Mouse (Mus musculus) lung, postnatal 0 days (tissue): ENCODE data around the gene Gm9887. TPM values are rescaled to one million over a fixed set of nuclear protein-coding genes. Genes with fewer than 3 reads are reported as not detected.
"Not testable (repeated sequence)": the region's sequence is repeated elsewhere in the genome, so short reads cannot be mapped to it uniquely, and the experiment has no call there.

Experiments used
- ATAC-seq: fragments of 200-750 bp; cut with Nextera tagmentation; 2 replicates; pipeline ENCODE4 v1.8.0; 2017; ENCODE audit warnings: moderate library complexity
- DNase-seq: peaks from one replicate; pipeline ENCODE4 v3.0.0-alpha.2; 2016; ENCODE audit warnings: low spot score
- H3K27ac ChIP-seq: fragments of 300-500 bp; sonication (generic); 2 replicates; pipeline ENCODE4 v1.5.1; 2014; ENCODE audit warnings: antibody characterized with exemption, mild to moderate bottlenecking, low read length, mixed read lengths
- H3K27me3 ChIP-seq: fragments of 300-500 bp; sonication (generic); replicated peaks from 2 replicates; pipeline ENCODE4 v1.6.1; 2014; ENCODE audit warnings: low read length, mixed read lengths; ENCODE audit not compliant: insufficient read depth
- H3K36me3 ChIP-seq: fragments of 300-500 bp; sonication (generic); 2 replicates; pipeline ENCODE4 v1.6.1; 2014; ENCODE audit warnings: low read length, mixed read lengths; ENCODE audit not compliant: insufficient read depth
- H3K4me1 ChIP-seq: fragments of 300-500 bp; sonication (generic); 2 replicates; pipeline ENCODE4 v1.6.1; 2014; ENCODE audit warnings: antibody characterized with exemption, low read depth, low read length, mixed read lengths; ENCODE audit not compliant: insufficient read depth
- H3K4me2 ChIP-seq: fragments of 300-500 bp; sonication (generic); replicated peaks from 2 replicates; pipeline ENCODE4 v1.6.1; 2014; ENCODE audit warnings: low read depth, mild to moderate bottlenecking, low read length, moderate library complexity, mixed read lengths
- H3K4me3 ChIP-seq: fragments of 300-500 bp; sonication (generic); 2 replicates; pipeline ENCODE4 v1.5.1; 2014; ENCODE audit warnings: low read depth, low read length
- H3K9ac ChIP-seq: fragments of 300-500 bp; sonication (generic); replicated peaks from 2 replicates; pipeline ENCODE4 v1.6.1; 2014; ENCODE audit warnings: low read depth, mild to moderate bottlenecking
- H3K9me3 ChIP-seq: fragments of 300-500 bp; sonication (generic); 2 replicates; pipeline ENCODE4 v1.6.1; 2016; ENCODE audit warnings: low read length, mixed read lengths
- CTCF ChIP-seq: IDR thresholded peaks from 2 replicates; pipeline ENCODE4 v1.5.1; 2016; ENCODE audit warnings: antibody characterized with exemption, mild to moderate bottlenecking
- EP300 ChIP-seq: IDR thresholded peaks from 2 replicates; pipeline ENCODE4 v1.6.1; 2016; ENCODE audit warnings: antibody characterized with exemption, mild to moderate bottlenecking, control low read depth
- WGBS: fragments of 180-500 bp; shearing (Covaris S2); extraction: QIAGEN DNeasy Blood & Tissue Kit; methylation state at CpG from one replicate; pipeline ENCODE4 v1.1.7; 2014; 5-methylcytosine and 5-hydroxymethylcytosine counted together
- polyA plus RNA-seq: library from polyadenylated mRNA; unstranded; fragments of >200 nt; fragmentation: Nextera tagmentation; extraction: Ambion mirVana; gene quantifications from 2 replicates; pipeline ENCODE4 v1.2.1, GENCODE M21; 2015

Gene Gm9887
- polyA plus RNA-seq, 1 experiment from 2014 or later, result 3.2 TPM

- peak overlapping the region; percentile 81 for H3K4me2 ChIP-seq
- peak overlapping the region; percentile 100 for H3K4me3 ChIP-seq
- DNase-seq, result peak; percentile 92
- peak; percentile 55 for TF ChIP-seq CTCF
- peak; percentile 55 for TF ChIP-seq EP300
- H3K9ac ChIP-seq, result peak overlapping the region; percentile 99
- peak; percentile 79 for ATAC-seq
- WGBS, result under 1% methylated on average over 24 of the region's 24 CpGs
- peak overlapping the region; percentile 99 for H3K27ac ChIP-seq
- no peaks in the 10 kb centered on the region for H3K27me3 ChIP-seq
- H3K9me3 ChIP-seq, result no peaks in the 10 kb centered on the region
- H3K4me1 ChIP-seq, result no peaks in the 10 kb centered on the region; the same call in 1 of the 2 replicates
- H3K36me3 ChIP-seq, result no peaks in the 10 kb centered on the region
Measured at GRCm38 (mm10) chr12:69371421-69371853, 821 bp downstream of the Gm9887 start.

DNA sequence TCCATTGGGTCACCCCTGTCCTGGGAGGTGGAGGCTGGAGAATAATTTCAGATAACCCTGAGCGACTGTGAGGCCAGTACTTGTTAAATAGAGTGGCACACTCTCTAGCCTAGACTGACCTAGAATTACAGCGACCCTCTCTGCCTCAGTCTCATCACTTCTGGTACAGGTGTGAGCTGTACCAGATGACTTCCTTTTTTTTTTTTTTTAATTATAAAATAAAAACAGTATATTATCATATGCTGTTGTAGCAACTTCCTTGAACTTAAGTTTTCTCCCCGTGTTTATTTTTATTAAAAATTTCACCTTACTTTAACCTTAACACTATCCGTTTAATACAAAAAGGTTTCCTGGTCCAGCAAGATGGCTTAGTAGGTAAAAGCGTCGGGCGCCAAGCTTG is 1.3 kb downstream of the Gm9887 start:
- no peaks in the 10 kb centered on the region; the same call in 1 of the 2 replicates for H3K4me1 ChIP-seq
- TF ChIP-seq CTCF (no peak), EP300 (no peak)
- peak overlapping the region; percentile 81 for H3K4me2 ChIP-seq
- 8% methylated on average over 7 of the region's 7 CpGs for WGBS
- H3K4me3 ChIP-seq, result peak overlapping the region; percentile 100
- H3K27me3 ChIP-seq, result no peaks in the 10 kb centered on the region
- H3K27ac ChIP-seq, result peak overlapping the region; percentile 99
- DNase-seq, result no peak
- peak overlapping the region; percentile 99 for H3K9ac ChIP-seq
- H3K9me3 ChIP-seq, result no peaks in the 10 kb centered on the region
- ATAC-seq, result no peak
- no peaks in the 10 kb centered on the region for H3K36me3 ChIP-seq

DNA sequence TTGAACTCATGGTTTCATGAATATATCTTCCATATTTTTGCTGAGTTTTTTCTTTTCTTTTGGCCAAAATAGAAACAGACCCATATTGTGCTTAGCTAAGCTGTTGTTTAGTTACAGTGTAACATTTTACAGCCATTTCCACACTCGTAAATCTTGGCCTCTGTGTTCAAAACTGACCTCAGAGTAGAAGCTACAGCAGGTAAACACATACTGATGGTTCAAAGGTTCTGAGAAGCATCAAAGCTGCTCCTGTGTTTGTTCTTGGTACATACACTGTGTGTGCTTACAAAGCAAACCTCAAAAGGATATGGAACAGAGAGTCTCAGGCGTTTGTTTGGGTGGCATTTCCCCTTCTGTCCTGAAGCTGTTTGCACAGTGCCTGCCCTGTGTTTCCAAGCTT is 4.7 kb downstream of the Gm9887 start:
- 38% methylated on average over 2 of the region's 2 CpGs for WGBS
- Histone ChIP-seq H3K27ac (no peak overlapping the region), H3K27me3 (no peaks in the 10 kb centered on the region)

DNA sequence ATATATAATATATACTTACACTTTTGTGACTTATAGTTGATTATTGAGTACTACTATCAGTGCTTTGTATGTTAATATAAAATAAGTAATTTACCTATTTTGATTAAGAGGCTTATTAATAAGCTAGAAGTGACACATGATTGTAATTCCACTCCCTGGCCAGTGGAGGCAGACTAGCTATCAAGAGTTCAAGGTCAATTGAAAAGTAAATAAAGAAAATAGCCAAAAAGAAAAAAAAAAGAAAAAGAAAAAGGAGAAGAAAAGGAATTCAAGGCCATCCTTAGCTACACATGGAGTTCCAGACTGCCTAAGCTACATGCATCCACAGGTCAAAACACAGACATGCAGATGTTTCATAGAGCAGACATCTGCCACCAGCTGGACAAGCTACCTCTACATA is 5.8 kb downstream of the Gm9887 start:
- Histone ChIP-seq H3K9ac (no peak overlapping the region), H3K4me1 (0 out of 2 replicates have a peak, but pooled peaks cover 5% of the 10 kb centered on the region), H3K4me2 (no peak overlapping the region), H3K4me3 (no peak overlapping the region), H3K27ac (no peak overlapping the region), H3K36me3 (no peaks in the 10 kb centered on the region), H3K27me3 (no peaks in the 10 kb centered on the region), H3K9me3 (no peaks in the 10 kb centered on the region)
- TF ChIP-seq CTCF, result peak; percentile 50; the same call in 1 of the 2 replicates
- TF ChIP-seq EP300, result no peak
- DNase-seq (peak; percentile 55), ATAC-seq (no peak)

More for the DNA sequence above, 4.7 kb downstream of the Gm9887 start:
- H3K4me3 ChIP-seq, result no peak overlapping the region
- H3K36me3 ChIP-seq, result no peaks in the 10 kb centered on the region
- TF ChIP-seq EP300 (no peak), CTCF (no peak)
- H3K4me2 ChIP-seq, result no peak overlapping the region
- DNase-seq (no peak), ATAC-seq (no peak)
- no peaks in the 10 kb centered on the region for H3K9me3 ChIP-seq
- no peaks in the 10 kb centered on the region for H3K4me1 ChIP-seq
- H3K9ac ChIP-seq, result no peak overlapping the region

- Histone ChIP-seq H3K4me3 (no peak overlapping the region), H3K9ac (no peak overlapping the region), H3K27me3 (no peaks in the 10 kb centered on the region), H3K4me1 (0 out of 2 replicates have a peak, but pooled peaks cover 5% of the 10 kb centered on the region), H3K27ac (no peak overlapping the region), H3K36me3 (no peaks in the 10 kb centered on the region), H3K9me3 (no peaks in the 10 kb centered on the region), H3K4me2 (no peak overlapping the region)
- 78% methylated on average over 7 of the region's 7 CpGs for WGBS
- ATAC-seq (no peak), DNase-seq (no peak)
- TF ChIP-seq EP300, result no peak
- no peak for TF ChIP-seq CTCF
Measured at GRCm38 (mm10) chr12:69365757-69366156, 6.5 kb downstream of the Gm9887 start.

DNA sequence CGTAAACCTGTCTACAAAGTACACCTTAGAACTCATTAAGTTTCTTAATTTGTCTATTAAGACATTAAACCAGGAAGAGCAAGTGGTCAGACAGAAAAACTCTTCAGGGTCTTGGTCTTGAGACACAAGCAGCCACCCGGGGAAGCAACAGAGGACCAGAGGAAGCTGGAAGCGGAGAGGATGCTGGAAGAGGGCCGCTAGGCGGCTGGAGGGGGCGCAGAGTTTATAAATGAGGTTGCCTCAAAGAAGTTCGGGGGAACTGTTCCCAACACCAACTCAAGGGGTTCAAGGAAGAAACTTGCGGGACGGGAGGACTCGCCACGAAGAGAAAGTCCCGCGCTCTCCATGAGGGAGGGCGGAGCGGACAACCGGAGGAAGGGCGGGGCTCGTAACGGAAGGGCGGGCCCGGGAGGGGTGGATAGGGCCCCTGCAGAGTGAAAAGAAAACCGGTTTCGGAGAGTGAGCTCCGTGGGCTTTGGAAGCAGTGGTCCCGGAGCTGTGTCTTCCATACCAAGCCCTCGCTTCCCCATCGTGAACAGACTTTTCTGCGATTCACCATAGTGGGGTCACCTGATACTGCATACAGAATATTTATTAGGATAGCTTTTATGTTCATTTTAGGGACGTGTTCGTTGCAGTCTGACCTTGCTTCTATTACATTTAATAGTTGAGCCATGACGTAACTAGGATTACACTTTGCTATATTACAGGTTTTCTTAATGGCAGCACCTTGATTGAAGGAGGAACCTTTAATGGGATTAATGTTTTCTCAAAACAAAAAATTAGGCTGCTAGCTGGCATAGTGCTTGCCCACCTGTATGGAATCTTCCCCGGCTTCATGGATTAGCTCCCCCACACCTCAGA is 8.1 kb downstream of the Gm9887 start:
- DNase-seq (peak; percentile 92), ATAC-seq (peak; percentile 54)
- H3K9ac ChIP-seq, result peak overlapping the region; percentile 41
- H3K36me3 ChIP-seq, result no peaks in the 10 kb centered on the region
- 4% methylated on average over 31 of the region's 32 CpGs for WGBS
- H3K4me1 ChIP-seq, result 0 out of 2 replicates have a peak, but pooled peaks cover 5% of the 10 kb centered on the region
- H3K27ac ChIP-seq, result peak overlapping the region; percentile 70
- H3K27me3 ChIP-seq, result no peaks in the 10 kb centered on the region
- peak overlapping the region; percentile 59 for H3K4me2 ChIP-seq
- H3K4me3 ChIP-seq, result peak overlapping the region; percentile 44
- H3K9me3 ChIP-seq, result no peaks in the 10 kb centered on the region
- TF ChIP-seq CTCF, result peak; percentile 47
- peak; percentile 66; the same call in 1 of the 2 replicates for TF ChIP-seq EP300

- not testable (repeated sequence) for H3K27me3 ChIP-seq
Measured at GRCm38 (mm10) chr12:69363110-69363509, 9.1 kb downstream of the Gm9887 start.

More at GRCm38 (mm10) chr12:69363110-69363509, 9.1 kb downstream of the Gm9887 start:
- H3K4me3 ChIP-seq, H3K9me3 ChIP-seq, H3K27ac ChIP-seq, H3K4me2 ChIP-seq, DNase-seq, H3K4me1 ChIP-seq, H3K9ac ChIP-seq, ATAC-seq, H3K36me3 ChIP-seq: not testable (repeated sequence)
- WGBS, result 95% methylated on average over 7 of the region's 7 CpGs
